Mouse (Mus musculus) embryonic facial prominence, embryonic 10.5 days (tissue): Measurements from ENCODE around the gene Clasp1. TPM values are rescaled to one million over a fixed set of nuclear protein-coding genes. Genes with fewer than 3 reads are reported as not detected.

Experiments used
- DNase-seq: peaks from one replicate; pipeline ENCODE4 v3.0.0-alpha.2; 2017; ENCODE audit warnings: low spot score
- H3K27ac ChIP-seq: fragments of 300-500 bp; sonication (generic); replicated peaks from 2 replicates; pipeline ENCODE4 v1.5.1; 2016; ENCODE audit warnings: mild to moderate bottlenecking
- H3K27me3 ChIP-seq: fragments of 300-500 bp; sonication (generic); replicated peaks from 2 replicates; pipeline ENCODE4 v1.6.1; 2016; ENCODE audit warnings: low read depth, mild to moderate bottlenecking; ENCODE audit not compliant: poor library complexity, severe bottlenecking
- H3K36me3 ChIP-seq: fragments of 300-500 bp; sonication (generic); replicated peaks from 2 replicates; pipeline ENCODE4 v1.6.1; 2016; ENCODE audit warnings: mild to moderate bottlenecking, moderate library complexity
- H3K4me1 ChIP-seq: fragments of 300-500 bp; sonication (generic); 2 replicates; pipeline ENCODE4 v1.6.1; 2016
- H3K4me3 ChIP-seq: fragments of 300-500 bp; sonication (generic); 2 replicates; pipeline ENCODE4 v1.5.1; 2016; ENCODE audit warnings: mild to moderate bottlenecking, moderate library complexity
- H3K9me3 ChIP-seq: fragments of 300-500 bp; sonication (generic); 2 replicates; pipeline ENCODE4 v1.6.1; 2016; ENCODE audit warnings: mild to moderate bottlenecking
- WGBS: fragments of 180-500 bp; shearing (Covaris S2); methylation state at CpG from one replicate; pipeline ENCODE4 v1.1.7; 2016; 5-methylcytosine and 5-hydroxymethylcytosine counted together
- polyA plus RNA-seq: library from polyadenylated mRNA; unstranded; fragments of >200 nt; fragmentation: Nextera tagmentation; extraction: Ambion mirVana; gene quantifications from 2 replicates; pipeline ENCODE4 v1.2.1, GENCODE M21; 2016

Clasp1 gene
- polyA plus RNA-seq, 1 experiment from 2014 or later = 94.7 TPM

DNA sequence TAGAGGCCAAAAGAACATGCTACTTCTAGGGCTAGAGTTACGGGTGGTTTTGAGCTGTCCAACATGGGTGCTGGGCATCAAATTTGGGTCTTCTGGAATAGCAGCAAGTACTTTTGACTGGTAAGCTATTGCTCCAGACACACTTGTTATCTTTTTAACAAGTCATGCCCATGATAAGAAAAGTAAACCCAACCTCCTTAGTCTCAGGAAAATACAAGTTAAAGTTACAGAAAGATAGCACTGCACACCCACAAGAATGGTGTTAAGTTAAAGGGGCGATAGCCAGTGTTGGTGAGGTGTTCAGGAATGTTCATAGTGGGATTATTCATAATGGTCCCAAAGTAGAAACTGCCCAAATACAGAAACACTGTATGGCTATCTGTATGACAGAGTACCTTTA is 24.3 kb downstream of the Clasp1 start:
- no peak for DNase-seq
- WGBS = 91% methylated on average over 2 of the region's 2 CpGs
- no peak overlapping the region for H3K4me3 ChIP-seq

DNA sequence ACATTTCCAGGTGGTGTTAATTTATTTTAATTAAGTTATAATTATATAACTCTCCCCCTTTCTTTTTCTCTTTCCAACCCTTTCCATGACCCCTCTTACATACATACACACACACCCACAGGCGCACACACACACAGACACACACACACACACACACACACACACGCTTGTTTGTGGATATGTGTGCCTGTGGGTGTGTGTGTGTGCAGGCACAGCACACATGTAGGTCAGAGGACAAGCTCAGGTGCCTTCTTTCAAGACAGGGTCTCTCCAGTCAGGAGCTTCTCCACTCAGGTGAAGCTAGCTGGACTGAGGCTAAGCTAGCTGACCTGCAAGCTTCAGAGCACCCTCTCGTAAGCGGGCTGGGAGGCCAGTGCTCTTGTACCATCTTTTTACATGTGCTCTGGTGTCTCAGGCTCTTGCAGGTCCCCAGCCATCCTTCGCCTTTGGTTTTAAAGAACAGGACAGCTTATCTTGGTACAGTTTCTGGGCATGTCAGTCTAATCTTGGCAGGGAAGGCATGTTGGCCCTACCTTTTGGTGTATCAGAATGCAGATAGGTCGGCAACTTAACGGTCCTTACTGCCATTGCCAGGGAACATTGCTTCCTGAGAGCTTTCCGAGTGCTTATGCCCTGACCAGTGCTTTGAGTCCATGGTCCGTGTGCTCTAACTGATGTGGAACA is 28.3 kb downstream of the Clasp1 start:
- H3K27ac ChIP-seq = no peak overlapping the region
- no peak overlapping the region for H3K4me3 ChIP-seq
- peaks cover 69% of the 10 kb centered on the region for H3K36me3 ChIP-seq
- H3K9me3 ChIP-seq = no peaks in the 10 kb centered on the region
- H3K27me3 ChIP-seq = no peaks in the 10 kb centered on the region
- peaks cover 15% of the 10 kb centered on the region for H3K4me1 ChIP-seq
- DNase-seq = no peak
- 96% methylated on average over 9 of the region's 9 CpGs for WGBS

More for the DNA sequence above, 24.3 kb downstream of the Clasp1 start:
- H3K9me3 ChIP-seq = no peaks in the 10 kb centered on the region
- H3K36me3 ChIP-seq = peaks cover 46% of the 10 kb centered on the region
- no peaks in the 10 kb centered on the region for H3K27me3 ChIP-seq
- peaks cover 9% of the 10 kb centered on the region; the same call in 1 of the 2 replicates for H3K4me1 ChIP-seq
- H3K27ac ChIP-seq = no peak overlapping the region

DNA sequence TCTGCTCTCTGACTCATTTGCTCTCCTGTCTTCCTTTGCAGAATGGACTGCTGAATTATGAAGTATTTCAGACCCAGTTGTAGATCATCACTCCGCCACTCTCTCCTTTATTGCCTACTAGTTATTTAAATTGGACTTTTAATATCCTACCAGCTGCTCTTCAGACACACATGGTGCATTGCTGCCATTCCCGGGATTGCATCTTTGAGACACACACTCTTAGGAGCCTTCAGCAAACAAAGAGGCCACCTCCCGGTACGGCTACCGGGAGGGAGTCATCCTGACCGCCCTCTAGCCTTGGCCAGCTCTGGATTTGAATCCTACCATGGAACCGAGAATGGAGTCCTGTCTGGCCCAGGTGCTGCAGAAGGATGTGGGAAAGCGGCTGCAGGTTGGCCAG is 30.5 kb downstream of the Clasp1 start:
- Histone ChIP-seq H3K4me1 (peaks cover 15% of the 10 kb centered on the region), H3K27me3 (no peaks in the 10 kb centered on the region), H3K36me3 (peaks cover 85% of the 10 kb centered on the region), H3K27ac (no peak overlapping the region), H3K4me3 (no peak overlapping the region), H3K9me3 (no peaks in the 10 kb centered on the region)
- no peak for DNase-seq
- WGBS = 93% methylated on average over 8 of the region's 8 CpGs

DNA sequence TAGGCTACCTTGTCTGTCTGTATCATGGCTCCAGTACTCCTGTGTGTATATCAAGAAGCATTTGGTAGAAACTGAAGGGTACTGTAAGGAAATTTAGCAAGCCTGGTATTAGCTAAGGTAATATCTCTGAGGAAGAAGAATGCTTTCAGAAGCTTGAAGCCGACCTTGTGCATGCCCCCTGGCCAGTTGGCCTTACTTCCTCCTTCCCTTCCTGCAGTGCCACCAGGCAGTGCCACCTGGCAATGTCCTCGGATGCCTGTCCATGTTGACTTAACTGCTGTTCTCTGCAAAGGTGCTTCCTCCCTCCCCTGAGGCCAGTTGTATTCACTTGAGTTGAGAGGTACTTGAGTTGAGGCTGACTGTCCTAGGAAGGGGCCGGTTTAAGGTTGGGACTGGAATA is 32.3 kb downstream of the Clasp1 start:
- no peaks in the 10 kb centered on the region for H3K9me3 ChIP-seq
- 76% methylated on average over 3 of the region's 3 CpGs for WGBS
- H3K4me1 ChIP-seq = peaks cover 11% of the 10 kb centered on the region; the same call in 1 of the 2 replicates
- H3K27ac ChIP-seq = no peak overlapping the region
- peaks cover 85% of the 10 kb centered on the region for H3K36me3 ChIP-seq
- H3K27me3 ChIP-seq = no peaks in the 10 kb centered on the region
- no peak overlapping the region for H3K4me3 ChIP-seq
- DNase-seq = no peak

DNA sequence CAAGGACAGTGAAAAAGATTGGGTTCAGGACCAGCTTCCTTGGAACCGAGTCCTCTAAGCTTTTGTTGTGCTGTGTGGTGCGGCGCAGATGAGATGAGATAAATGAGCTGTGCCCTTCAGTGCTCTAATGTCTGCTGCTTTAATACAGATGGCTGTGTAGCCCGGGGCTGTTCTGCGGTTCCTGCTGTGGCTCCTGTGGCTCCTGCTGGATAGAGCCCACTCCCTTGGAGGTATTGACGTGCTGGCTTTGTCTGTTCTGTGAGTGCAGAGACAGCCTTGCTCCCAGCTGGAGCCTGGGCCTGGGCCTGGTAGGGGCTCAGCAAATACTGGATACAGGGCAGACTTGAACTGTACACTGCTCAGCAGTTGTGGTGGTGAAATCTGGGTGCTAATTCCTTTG is 34.0 kb downstream of the Clasp1 start:
- no peaks in the 10 kb centered on the region for H3K9me3 ChIP-seq
- 77% methylated on average over 6 of the region's 6 CpGs for WGBS
- peaks cover 84% of the 10 kb centered on the region for H3K36me3 ChIP-seq
- H3K27me3 ChIP-seq = no peaks in the 10 kb centered on the region
- H3K4me3 ChIP-seq = no peak overlapping the region
- H3K4me1 ChIP-seq = peaks cover 6% of the 10 kb centered on the region; the same call in 1 of the 2 replicates
- no peak for DNase-seq
- no peak overlapping the region for H3K27ac ChIP-seq

DNA sequence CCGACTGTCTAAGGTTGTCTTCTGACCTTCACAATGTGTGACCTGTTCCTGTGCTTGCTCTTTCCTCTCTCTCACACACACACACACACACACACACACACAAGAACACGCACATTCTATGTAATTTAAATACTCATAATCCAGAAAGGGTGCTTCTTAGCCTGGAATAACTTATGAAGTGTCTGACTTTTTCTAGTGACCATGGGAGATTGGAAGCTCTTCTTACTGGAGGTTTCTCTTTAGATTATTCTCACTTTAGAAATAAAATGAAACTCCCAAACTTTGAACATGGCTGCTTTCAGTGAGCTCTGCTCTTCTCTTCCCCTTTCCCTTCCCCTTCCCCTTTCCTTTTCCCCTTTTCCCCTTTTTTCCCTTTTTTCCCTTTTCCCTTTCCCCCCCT is 37.1 kb downstream of the Clasp1 start:
- WGBS = 89% methylated on average over 2 of the region's 2 CpGs
- Histone ChIP-seq H3K4me3 (no peak overlapping the region), H3K36me3 (peaks cover 67% of the 10 kb centered on the region), H3K4me1 (no peaks in the 10 kb centered on the region), H3K9me3 (no peaks in the 10 kb centered on the region), H3K27ac (no peak overlapping the region), H3K27me3 (no peaks in the 10 kb centered on the region)
- DNase-seq = no peak

DNA sequence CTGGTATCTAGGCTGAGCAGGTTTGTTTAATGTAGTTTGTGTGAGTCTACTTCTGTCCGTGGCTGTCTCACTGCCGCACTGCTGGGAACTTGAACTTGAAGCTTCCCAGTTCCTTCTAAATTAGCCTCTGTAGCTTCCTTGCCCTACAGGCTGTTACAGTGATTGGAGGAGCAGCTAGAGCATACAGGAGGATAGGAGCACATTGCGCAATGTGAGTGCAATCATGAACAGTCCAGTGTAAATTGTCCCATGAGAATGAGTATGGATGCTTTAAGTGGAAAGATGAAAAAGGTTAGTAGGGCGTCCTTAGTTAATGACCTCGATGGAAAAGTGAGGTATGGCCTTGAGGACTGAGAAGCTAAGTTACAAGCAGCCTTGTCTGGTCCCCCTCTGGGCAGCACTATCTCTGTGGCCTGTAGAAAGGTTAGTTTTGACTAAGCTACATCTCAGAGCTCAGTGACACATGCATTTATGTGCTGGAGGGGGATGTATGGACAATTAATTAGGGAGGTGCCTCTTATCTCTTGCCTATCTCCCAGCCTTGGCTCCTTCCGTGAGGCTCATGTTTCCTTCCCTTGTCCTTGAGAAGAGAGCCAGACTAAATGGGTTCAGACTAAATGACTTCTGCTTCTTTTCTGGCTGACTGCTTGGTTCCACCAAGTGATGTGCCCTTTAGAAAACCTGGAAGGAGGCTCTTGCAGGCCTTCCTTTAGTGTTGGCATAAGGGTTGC is 39.7 kb downstream of the Clasp1 start:
- peaks cover 53% of the 10 kb centered on the region for H3K36me3 ChIP-seq
- no peaks in the 10 kb centered on the region for H3K4me1 ChIP-seq
- WGBS = 85% methylated on average over 6 of the region's 6 CpGs
- DNase-seq = no peak
- no peak overlapping the region for H3K4me3 ChIP-seq
- H3K27ac ChIP-seq = no peak overlapping the region
- H3K27me3 ChIP-seq = no peaks in the 10 kb centered on the region
- H3K9me3 ChIP-seq = no peaks in the 10 kb centered on the region

DNA sequence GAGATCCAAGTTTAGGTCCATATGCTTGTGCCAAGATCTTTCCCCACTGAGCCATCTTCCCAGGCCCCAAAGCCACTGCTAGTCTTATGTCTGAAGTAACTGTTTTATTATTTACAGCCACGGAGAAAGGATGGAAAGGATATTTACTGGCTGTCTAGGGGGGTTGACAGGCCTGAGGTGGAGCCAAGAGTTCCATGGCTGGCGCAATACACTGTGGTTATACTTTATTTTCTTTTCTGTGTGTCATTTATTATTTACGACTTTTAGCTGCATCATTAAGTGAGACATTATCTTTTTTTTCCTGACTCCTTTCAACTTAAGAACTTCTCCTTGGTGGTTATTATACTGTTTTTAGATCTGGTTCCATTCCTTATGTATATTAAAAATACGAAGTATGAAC is 42.7 kb downstream of the Clasp1 start:
- WGBS = 92% methylated on average over 4 of the region's 4 CpGs
- H3K36me3 ChIP-seq = peaks cover 34% of the 10 kb centered on the region
- no peaks in the 10 kb centered on the region for H3K27me3 ChIP-seq
- no peak for DNase-seq
- no peaks in the 10 kb centered on the region for H3K9me3 ChIP-seq
- H3K4me1 ChIP-seq = no peaks in the 10 kb centered on the region
- H3K4me3 ChIP-seq = no peak overlapping the region
- no peak overlapping the region for H3K27ac ChIP-seq

DNA sequence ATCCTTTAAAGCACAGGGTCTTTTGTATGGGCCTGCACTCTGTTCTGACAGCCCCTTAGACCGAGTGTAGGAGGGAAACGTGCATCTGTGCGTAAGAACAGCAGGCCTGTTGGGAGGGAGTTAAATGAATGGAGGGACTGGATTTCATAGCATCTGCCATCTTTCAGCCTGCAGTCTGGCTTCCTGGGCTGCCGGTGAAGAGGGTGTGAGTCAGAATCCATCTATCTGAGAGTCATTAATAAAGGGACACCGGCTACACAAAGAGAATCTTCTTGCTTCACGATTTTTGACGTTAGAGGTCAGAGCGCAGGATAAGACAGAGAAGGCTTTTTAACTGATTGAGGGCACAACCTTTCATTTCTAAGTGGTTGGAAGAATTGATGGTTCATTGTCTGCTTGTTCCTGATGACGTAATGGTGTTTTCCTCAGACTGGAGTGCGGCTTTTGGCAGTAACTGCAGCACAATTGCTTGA is 46.2 kb downstream of the Clasp1 start:
- DNase-seq = no peak
- Histone ChIP-seq H3K27ac (no peak overlapping the region), H3K9me3 (no peaks in the 10 kb centered on the region), H3K4me1 (no peaks in the 10 kb centered on the region), H3K27me3 (no peaks in the 10 kb centered on the region), H3K4me3 (no peak overlapping the region), H3K36me3 (peaks cover 28% of the 10 kb centered on the region)
- whole genome bisulfite sequencing = 75% methylated on average over 10 of the region's 10 CpGs

DNA sequence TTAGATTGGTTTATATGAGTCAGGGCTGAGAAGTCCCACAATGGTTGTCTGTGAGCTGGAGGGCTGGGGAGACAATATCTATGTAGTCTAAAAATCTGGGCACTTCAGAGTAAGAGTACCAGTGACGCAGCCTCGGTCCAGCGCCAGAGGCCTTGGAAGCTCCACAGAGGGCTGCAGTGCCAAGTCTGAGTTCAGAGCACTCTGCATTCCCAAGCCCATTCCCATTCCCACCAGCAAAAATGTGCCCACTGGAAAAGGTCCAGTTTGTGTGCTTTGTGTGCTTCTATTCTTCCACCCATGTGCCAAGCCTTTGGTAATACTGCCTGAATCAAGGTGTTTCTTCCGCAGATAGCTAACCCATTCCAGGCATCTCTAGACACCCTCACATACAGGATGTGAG is 49.0 kb downstream of the Clasp1 start:
- H3K27me3 ChIP-seq = no peaks in the 10 kb centered on the region
- H3K4me3 ChIP-seq = no peak overlapping the region
- 95% methylated on average over 4 of the region's 4 CpGs for WGBS

DNA sequence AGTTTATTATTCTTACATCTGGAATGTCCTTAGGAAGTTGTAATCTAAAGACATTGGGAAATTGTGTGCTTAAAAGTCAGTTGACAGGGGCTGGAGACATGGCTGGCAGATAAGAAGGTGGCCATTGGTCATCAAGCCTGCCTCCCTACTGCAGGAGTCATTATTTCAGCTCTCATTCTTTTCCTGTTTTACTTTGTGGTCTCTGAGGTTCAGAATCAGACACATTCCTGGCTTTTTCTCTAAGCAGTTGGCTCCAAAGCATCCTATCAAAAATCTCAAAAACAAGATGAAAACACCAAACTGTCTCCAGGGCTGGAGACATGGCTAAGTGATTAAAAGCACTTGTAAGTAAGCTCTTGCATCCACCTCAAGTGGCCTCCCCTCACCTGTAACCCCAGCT is 49.5 kb downstream of the Clasp1 start:
- DNase-seq = no peak
- H3K36me3 ChIP-seq = peaks cover 19% of the 10 kb centered on the region
- no peaks in the 10 kb centered on the region for H3K9me3 ChIP-seq
- no peaks in the 10 kb centered on the region for H3K27me3 ChIP-seq
- H3K4me1 ChIP-seq = no peaks in the 10 kb centered on the region
- no peak overlapping the region for H3K27ac ChIP-seq
- no peak overlapping the region for H3K4me3 ChIP-seq

More for the DNA sequence above, 49.0 kb downstream of the Clasp1 start:
- DNase-seq = no peak
- Histone ChIP-seq H3K36me3 (peaks cover 24% of the 10 kb centered on the region), H3K27ac (no peak overlapping the region), H3K9me3 (no peaks in the 10 kb centered on the region), H3K4me1 (no peaks in the 10 kb centered on the region)

DNA sequence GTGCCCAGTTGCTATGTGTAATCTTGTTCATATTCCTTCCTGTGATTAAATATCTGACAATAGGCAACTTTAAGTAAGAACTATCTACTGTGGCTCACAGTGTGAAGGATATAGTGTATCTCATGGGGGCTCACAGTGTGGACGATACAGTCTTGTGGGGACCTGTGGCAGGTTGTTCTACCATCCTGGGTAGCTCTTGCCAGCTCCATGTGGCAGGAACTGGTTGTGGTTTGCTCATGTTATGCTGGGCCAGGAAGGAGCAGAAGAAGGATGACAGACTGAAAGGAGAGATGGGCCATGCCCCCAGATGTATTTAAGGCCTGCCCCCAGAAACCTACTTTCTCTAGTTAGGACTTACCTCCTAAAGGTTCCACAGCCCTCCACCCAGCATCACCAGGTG is 51.7 kb downstream of the Clasp1 start:
- Histone ChIP-seq H3K27me3 (no peaks in the 10 kb centered on the region), H3K4me3 (no peak overlapping the region), H3K9me3 (no peaks in the 10 kb centered on the region), H3K27ac (no peak overlapping the region), H3K36me3 (peaks cover 15% of the 10 kb centered on the region), H3K4me1 (peaks cover 7% of the 10 kb centered on the region)
- 93% methylated on average over 1 of the region's 1 CpGs for WGBS
- DNase-seq = no peak

DNA sequence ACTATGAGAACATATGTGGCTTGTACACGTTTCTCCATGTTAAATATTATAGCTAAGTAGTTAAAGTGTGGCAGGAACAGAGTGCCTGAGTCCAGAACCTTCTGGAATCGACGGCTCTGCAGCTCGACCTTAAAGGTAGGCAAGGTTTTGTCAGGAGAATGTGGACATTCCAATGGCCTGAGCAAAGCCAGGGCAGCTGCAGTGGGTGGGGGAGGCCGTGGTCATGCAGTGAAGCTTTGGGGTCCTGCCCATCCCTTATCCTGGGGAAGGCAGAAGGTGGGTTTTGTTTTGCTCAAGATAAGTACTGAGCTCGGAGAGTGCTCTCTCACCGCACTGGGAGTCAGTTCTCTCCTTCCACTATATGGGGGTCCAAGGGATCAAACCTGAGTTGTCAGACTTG is 55.6 kb downstream of the Clasp1 start:
- Histone ChIP-seq H3K36me3 (0 out of 2 replicates have a peak, but pooled peaks cover 3% of the 10 kb centered on the region), H3K4me1 (peaks cover 9% of the 10 kb centered on the region), H3K27me3 (no peaks in the 10 kb centered on the region), H3K9me3 (no peaks in the 10 kb centered on the region), H3K4me3 (no peak overlapping the region), H3K27ac (no peak overlapping the region)
- no peak for DNase-seq
- WGBS = 91% methylated on average over 7 of the region's 7 CpGs
